Mouse (Mus musculus) liver, embryonic 14 days (tissue): ENCODE results near the gene Ddias. TPM values are rescaled to one million over a fixed set of nuclear protein-coding genes. Genes with fewer than 3 reads are reported as not detected.

Experiments used
- polyA plus RNA-seq: library from polyadenylated mRNA; depleted of rRNA; stranded (reverse); fragments of >200 nt; gene quantifications from 2 replicates; pipeline ENCODE4 v1.2.3, GENCODE M21; 2012; rRNA removed

The Ddias gene
- polyA plus RNA-seq, result 4.3 and 5.0 TPM in 2 replicates

DNA sequence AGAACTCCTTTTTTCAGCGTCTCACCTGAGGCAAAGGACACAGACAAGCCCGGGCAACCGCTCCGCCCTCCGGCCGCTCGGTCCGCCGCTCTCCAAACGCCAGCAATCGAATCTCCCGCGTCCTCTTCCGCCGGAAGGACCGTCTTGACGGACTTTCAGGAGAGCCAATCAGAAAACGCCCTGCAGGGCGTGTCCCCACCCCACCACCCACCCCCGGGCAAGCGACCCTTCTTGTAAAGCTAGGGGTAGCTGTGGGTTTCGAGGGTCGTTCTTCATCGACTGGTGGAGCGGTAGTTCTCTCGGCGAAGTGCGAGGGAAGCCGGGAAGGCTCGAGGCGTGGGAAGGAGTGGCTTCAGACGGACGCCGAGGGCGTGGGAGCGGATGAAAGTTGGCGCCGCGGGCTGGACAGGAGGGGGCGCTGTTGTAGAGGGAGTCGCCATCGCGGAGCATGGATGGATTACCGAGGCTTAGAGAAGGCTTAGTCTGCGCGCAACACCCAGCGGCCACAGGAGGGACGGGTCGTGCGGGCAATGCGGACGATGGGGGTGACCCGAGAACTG, at the start of gene Ddias, which contains the start of gene Prcp:
Gene Ddias (minus strand): TSS at position 132 of the 560 bp plus-strand sequence.
Gene Prcp (plus strand): TSS at position 355 of the 560 bp plus-strand sequence.

Other genes starting within 250 kb of the Ddias start
- gene Ankrd42, start 237.1 kb downstream of the Ddias start, polyA plus RNA-seq, result 0.15 and 0.19 TPM in 2 replicates
- 14.2 and 15.7 TPM in 2 replicates for gene Pcf11, start 204.3 kb downstream of the Ddias start, polyA plus RNA-seq
- gene Rab30, start 132.6 kb downstream of the Ddias start, polyA plus RNA-seq, result 1.5 and 2.2 TPM in 2 replicates
- gene Prcp, start 223 bp upstream of the Ddias start, polyA plus RNA-seq, result 13.1 and 16.4 TPM in 2 replicates
- gene Fam181b, start 205.6 kb upstream of the Ddias start, polyA plus RNA-seq, result 0.03 and 0.07 TPM in 2 replicates